Mouse (Mus musculus) monocyte, adult 5-6 weeks (primary cell): ENCODE results near the gene Src. TPM values are rescaled to one million over a fixed set of nuclear protein-coding genes. Genes with fewer than 3 reads are reported as not detected.
"Not testable (repeated sequence)": the region's sequence is repeated elsewhere in the genome, so short reads cannot be mapped to it uniquely, and the experiment has no call there.

Experiments
- ATAC-seq: fragments of 153-309, 156-312 bp; replicated peaks from 2 replicates; pipeline ENCODE4 v1.8.0; 2017; ENCODE audit warnings: mild to moderate bottlenecking; ENCODE audit not compliant: low TSS enrichment, insufficient number of reproducible peaks, severe bottlenecking, poor library complexity, low FRiP score
- total RNA-seq: library from RNA; stranded (forward); fragments of 200-1000, 200-491, 200-594 nt; gene quantifications from 3 replicates; pipeline ENCODE4 v1.2.3, GENCODE M21; 2017

Gene Src
- total RNA-seq, 1 experiment from 2014 or later: 0.29 TPM

DNA sequence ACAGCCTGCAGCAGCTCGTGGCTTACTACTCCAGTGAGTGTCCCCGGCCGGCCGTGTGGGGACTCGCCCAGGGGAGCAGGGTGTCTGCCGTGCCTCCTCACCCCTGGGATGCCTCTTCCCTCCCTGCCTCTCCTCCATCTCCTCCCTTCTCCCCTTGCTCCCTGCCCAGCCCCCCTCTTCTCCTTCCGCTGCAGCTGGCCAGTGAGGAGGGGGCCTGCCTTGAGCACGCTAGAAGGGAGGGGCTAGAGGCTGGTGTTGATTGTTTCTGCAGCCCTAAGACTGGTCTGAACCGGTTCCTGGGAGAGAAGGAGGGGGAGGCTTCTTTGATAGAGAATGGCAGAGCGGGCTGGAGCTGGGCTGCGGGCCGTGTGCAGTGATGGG, 46.5 kb downstream of the Src start:
- no peak for ATAC-seq

- no peak for ATAC-seq
Measured at GRCm38 (mm10) chr2:157466836-157467235, 48.6 kb downstream of the Src start.

DNA sequence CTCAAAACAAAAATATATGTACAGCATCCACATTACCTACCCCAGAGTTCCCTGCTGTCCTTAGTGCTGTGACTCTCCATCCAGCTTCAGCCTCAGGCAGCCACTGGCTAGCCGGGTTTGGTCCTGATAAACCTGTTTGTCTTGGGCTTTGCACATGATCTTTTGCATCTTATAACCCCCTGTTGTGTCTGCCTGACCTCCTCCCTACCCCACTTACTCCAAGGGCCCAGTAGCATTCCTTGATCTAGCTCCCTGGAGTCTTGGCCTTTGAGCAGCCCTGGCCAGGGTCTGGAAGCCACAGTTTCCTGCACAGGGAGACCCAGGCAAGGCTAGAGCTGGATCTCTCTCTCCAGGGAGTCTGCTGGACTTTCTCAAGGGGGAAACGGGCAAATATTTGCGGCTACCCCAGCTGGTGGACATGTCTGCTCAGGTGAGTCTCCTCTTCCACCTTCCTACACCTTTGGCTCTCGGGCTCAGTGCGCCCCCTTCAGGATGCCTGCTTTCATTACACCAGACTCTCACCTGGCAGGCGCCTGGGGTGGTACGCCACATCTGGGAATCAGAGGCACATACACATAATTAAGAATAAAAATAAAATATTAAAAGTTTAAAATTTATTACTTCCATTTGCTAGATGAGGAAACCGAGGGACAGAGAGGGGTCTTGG, 50.0 kb downstream of the Src start:
- ATAC-seq: no peak

DNA sequence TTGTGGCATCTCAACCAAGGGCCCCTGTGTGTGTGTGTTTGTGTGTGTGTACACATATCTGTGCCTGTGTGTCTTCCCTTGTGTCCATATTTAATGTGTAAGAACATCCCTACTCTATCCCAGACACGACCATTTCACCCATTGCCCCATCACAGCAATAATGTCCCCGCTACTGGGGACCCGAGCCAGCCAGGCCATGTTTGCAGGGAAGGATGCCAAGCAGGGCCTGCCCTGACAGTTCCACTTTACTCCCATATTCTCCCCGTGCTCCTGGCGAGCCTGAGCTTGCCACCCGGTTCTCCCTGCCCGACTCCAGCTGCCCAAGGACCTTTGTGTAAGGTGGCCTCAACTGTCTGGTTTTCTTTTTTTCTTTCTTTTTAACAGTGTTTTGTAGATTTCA, 53.0 kb downstream of the Src start:
- ATAC-seq: no peak

DNA sequence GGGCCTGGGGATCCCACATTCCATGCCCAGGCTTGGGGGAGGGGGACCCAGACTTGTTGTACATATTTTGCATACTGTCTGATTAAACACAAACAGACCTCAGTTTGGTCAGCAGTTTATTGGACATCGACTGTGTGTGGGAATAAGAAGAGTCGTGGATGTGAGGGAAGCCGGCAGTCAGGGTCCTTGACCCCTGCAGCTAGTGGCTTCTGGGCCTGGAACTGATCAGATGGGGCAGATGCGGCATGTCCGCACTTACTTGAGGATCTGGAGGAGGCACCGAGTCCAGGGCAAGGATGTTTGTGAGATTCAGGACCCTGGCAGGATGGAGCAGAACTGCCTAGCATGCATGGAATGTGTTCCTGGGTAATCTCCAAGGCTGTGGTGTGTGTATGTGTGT, 53.5 kb downstream of the Src start:
- no peak for ATAC-seq

DNA sequence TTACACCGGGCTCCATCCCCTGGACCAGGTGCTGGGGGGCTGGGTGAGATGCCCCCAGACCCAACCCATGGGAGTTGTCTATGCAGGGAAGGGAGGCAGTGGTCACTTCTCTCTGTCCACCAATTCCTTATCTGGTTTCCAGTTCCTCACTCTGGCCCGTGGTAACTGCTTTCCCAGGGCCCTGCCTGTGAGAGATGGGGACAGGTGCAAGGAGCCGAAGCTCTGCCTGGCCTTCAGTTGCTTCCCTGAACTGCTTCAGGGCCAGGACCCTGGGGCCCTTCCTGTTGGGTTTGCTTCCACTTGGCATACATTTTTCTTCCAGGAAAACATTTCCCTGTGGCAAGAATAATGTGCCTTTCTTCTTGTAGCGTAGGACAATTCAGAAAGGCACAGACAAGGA, 54.2 kb downstream of the Src start:
- ATAC-seq: no peak

- no peak for ATAC-seq
Measured at GRCm38 (mm10) chr2:157474269-157474729, 56.1 kb downstream of the Src start.

- ATAC-seq: no peak
Measured at GRCm38 (mm10) chr2:157475437-157476379, 57.5 kb downstream of the Src start.

DNA sequence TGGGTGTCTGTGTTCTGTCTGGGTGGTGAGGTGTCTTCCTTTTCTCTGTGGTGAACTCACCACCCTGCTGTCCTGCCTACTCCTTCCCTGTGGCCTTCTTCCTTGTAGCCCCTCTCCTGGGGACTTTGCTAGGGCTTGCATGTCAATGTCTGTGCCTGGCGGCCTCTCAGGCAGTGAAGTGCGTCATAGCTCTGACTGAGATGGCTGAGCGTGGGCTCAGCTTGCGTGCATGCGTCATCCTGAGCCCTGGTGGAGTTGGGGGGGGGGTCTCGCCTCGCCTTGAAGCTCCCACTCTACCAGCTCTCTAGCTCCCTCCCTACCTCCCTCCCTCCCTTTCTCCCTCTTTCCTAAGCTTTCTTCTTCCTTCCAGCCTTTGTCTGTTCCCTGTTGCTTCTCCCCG, 60.4 kb downstream of the Src start:
- no peak for ATAC-seq

DNA sequence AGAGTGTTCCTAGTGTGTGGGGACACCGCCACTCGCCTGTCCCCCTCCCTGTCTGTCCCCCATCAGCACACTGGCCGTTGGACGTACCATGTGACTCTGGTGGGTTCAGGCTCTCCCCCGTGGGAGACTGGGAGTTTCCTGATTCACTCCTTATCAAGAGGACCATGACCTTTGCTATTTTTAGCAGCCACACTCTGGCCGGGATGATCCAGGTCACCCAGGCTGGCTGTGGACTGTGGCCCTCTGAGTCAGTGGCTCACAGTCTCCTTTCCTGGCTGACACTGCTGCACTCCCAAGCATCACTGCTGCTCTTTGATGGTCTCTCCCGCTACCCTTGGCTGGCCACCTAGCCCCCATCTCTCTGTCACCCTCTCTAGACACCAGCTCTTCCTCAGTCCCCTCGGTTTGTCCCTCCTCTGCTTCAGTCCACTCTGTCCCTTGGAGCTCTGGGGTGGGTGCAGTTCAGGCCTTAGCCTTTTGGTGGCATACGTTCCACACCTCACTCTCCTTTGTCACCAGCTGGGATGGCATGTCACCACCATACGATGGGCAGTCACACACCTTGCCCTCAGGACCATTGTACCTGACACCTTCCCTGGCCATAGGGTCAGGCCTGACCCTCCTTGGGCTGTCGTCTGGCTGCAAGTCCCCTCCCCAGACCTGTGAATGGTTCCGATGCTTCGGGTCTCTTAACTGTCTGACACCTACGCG, 61.8 kb downstream of the Src start:
- no peak for ATAC-seq

- ATAC-seq: no peak
Measured at GRCm38 (mm10) chr2:157482729-157483128, 64.5 kb downstream of the Src start.

DNA sequence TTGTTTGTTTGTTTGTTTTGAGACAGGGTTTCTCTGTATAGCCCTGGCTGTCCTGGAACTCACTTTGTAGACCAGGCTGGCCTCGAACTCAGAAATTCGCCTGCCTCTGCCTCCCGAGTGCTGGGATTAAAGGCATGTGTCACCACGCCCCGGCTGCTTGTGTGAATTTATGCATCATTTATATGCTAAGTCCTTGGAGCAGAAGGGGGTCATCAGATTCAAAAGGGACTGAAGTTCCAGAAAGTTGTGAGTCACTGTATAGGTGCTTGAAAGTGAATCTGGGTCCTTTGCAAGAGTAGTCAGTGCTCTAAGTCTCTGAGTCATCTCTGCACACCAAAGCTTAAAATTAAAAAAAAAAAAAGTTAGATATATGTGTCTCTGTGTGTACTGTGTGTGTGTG, 68.3 kb downstream of the Src start:
- not testable (repeated sequence) for ATAC-seq

GRCm38 (mm10) chr2:157486981-157487656, 68.9 kb downstream of the Src start:
- ATAC-seq: no peak

- no peak for ATAC-seq
Measured at GRCm38 (mm10) chr2:157487733-157488175, 69.5 kb downstream of the Src start.

DNA sequence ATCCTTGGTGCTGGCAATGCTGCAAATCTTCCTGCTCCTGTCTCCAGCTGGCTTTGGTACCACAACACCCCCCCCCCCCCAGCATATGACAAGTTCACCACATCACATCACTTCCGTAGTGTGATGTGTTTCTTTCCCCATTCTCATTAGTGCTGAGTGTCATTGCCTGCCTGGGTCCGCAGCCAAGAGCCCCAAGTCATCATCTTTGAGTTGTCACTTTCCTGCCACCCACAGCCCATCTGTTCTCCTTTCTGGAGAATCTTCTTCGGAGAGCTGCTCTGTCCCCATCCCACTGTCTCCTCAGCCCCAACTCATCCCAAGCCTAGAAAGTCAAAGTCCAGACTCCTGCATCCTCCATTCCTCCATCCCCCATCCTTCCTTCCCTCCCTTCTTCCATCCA, 75.0 kb downstream of the Src start:
- no peak for ATAC-seq

- ATAC-seq: no peak
Measured at GRCm38 (mm10) chr2:157498529-157498928, 80.3 kb downstream of the Src start.

GRCm38 (mm10) chr2:157500364-157500763, 82.1 kb downstream of the Src start:
- peak; percentile 72; the same call in 1 of the 2 replicates for ATAC-seq

GRCm38 (mm10) chr2:157501324-157501723, 83.1 kb downstream of the Src start:
- no peak for ATAC-seq

DNA sequence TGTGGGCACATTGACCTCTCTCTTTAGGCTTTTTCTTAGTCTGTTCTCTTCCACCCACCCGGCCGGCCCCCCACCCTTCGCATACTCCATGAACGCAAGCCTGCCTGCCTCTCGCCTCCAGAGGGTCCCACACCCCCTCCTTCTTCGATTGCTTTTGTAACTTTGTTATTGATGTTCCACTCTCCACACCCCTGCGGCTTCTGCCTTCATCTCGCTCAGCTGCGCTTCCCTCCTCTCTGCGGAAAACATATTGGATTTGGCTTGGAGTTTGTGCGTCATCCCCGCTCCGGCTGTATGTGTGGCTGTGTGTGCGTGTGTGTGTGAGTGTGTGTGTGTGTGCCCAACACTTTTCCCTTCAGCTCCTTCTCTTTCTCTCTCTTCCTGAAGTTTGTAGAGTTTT, 88.5 kb downstream of the Src start:
- ATAC-seq: no peak
